Mouse (Mus musculus): Measurements from ENCODE around the gene Usf3. TPM values are rescaled to one million over a fixed set of nuclear protein-coding genes. Genes with fewer than 3 reads are reported as not detected.
A peak's percentile ranks its signal among the peaks of the same experiment; 100 is the strongest.

Usf3 gene
- total and polyA plus RNA-seq, 3 experiments, result 4.0 to 8.5 (median 5.2) TPM

- Histone ChIP-seq H3K4me1 (ENCODE audit: control insufficient read depth in 1 of 2, insufficient read depth in 2 of 2) (peaks cover 7 to 26% of the 10 kb centered on the region in 2 experiments), H3K4me2 (ENCODE audit: insufficient read depth, low read depth, poor library complexity, severe bottlenecking) (no peak overlapping the region), H3K79me2 (replicated peaks; ENCODE audit: control insufficient read depth, extremely low read depth, insufficient read depth, poor library complexity, severe bottlenecking) (no peaks in the 10 kb centered on the region), H3K9me3 (replicated peaks; ENCODE audit: low read length) (peaks cover 5% of the 10 kb centered on the region), H3K27me3 (replicated peaks) (no peaks in the 10 kb centered on the region), H3K36me3 (replicated peaks in 1 of 2; ENCODE audit: control insufficient read depth in 1 of 2, insufficient read depth in 1 of 2, low read length in 1 of 2) (peaks cover 8 to 35% of the 10 kb centered on the region in 2 experiments), H3K4me3 (replicated peaks in 1 of 3; ENCODE audit: low read depth in 2 of 3, low read length in 2 of 3, poor library complexity in 1 of 3) (no peak overlapping the region), H3K9ac (ENCODE audit: insufficient read depth, low read depth) (no peak overlapping the region), H3K27ac (ENCODE audit: insufficient read depth, low read depth) (no peak overlapping the region)
- DNase-seq (ENCODE audit: extremely low read depth), result peak; percentile 84
- in situ Hi-C loops (cut with MboI; ENCODE audit: low pct_ligation_motif_present, low pct_unique_long_range_greater_than_20kb, low sequenced_read_pairs) (no loop called here), dilution Hi-C loops (cut with MboI; ENCODE audit: extremely low pct_ligation_motif_present, extremely low pct_unique_long_range_greater_than_20kb, low sequenced_read_pairs) (no loop called here)
- TF ChIP-seq ZNF384 (IDR thresholded peaks at IDR 0.05; ENCODE audit: low read depth, low read length), result peak; percentile 95
- peak; percentile 78 for TF ChIP-seq EP300 (IDR thresholded peaks at IDR 0.05; ENCODE audit: low read length)
- peak; percentile 27; the same call in 1 of the 2 replicates for TF ChIP-seq JUN (IDR thresholded peaks at IDR 0.05; ENCODE audit: insufficient read depth, low read depth, low read length)
- TF ChIP-seq MYC (IDR thresholded peaks at IDR 0.05; ENCODE audit: low read depth, low read length), result 0 out of 2 replicates have a peak, but pooled peaks have one; percentile 54
- peak; percentile 85 for TF ChIP-seq IRF4 (IDR thresholded peaks at IDR 0.05; ENCODE audit: low read depth, low read length)
- TF ChIP-seq POLR2A (IDR thresholded peaks at IDR 0.05; ENCODE audit: low read depth, low read length), result no peak
- no peak for TF ChIP-seq SMC3 (IDR thresholded peaks at IDR 0.05; ENCODE audit: low read depth, low read length)
- no peak for TF ChIP-seq CHD1 (IDR thresholded peaks at IDR 0.05; ENCODE audit: low read depth, low read length)
- no peak for TF ChIP-seq USF2 (conservative IDR thresholded peaks at IDR 0.05; ENCODE audit: low read depth, low read length)
- no peak for TF ChIP-seq SIN3A (IDR thresholded peaks at IDR 0.05; ENCODE audit: low read length)
- TF ChIP-seq POLR2AphosphoS2 (IDR thresholded peaks at IDR 0.05; ENCODE audit: low read depth, low read length), result no peak
- no peak for TF ChIP-seq ZC3H11A (IDR thresholded peaks at IDR 0.05; ENCODE audit: low read depth, low read length)
- TF ChIP-seq BHLHE40 (IDR thresholded peaks at IDR 0.05; ENCODE audit: low read depth, low read length), result peak; percentile 80
- TF ChIP-seq CTCF (conservative IDR thresholded peaks at IDR 0.05 in 1 of 2, IDR thresholded peaks at IDR 0.05 in 1 of 2; ENCODE audit: low read depth in 2 of 2, low read length in 2 of 2), result no peak
- TF ChIP-seq ZMIZ1 (IDR thresholded peaks at IDR 0.05; ENCODE audit: low read depth, low read length), result no peak
- no peak for TF ChIP-seq TCF12 (IDR thresholded peaks at IDR 0.05; ENCODE audit: low read depth, low read length)
- no peak for TF ChIP-seq ETS1 (conservative IDR thresholded peaks at IDR 0.05; ENCODE audit: low read depth, low read length)
- TF ChIP-seq CHD2 (IDR thresholded peaks at IDR 0.05; ENCODE audit: low read length), result no peak
- TF ChIP-seq TBP (conservative IDR thresholded peaks at IDR 0.05; ENCODE audit: low read depth, low read length), result no peak
These were observed 26.1 kb downstream of the Usf3 start for GRCm38 (mm10) chr16:44199066-44199703.

GRCm38 (mm10) chr16:44200146-44200545, 27.1 kb downstream of the Usf3 start:
- H3K4me3 ChIP-seq (replicated peaks in 1 of 3; ENCODE audit: low read depth in 2 of 3, low read length in 2 of 3, poor library complexity in 1 of 3), result no peak overlapping the region
- peaks cover 7 to 26% of the 10 kb centered on the region in 2 experiments for H3K4me1 ChIP-seq (ENCODE audit: control insufficient read depth in 1 of 2, insufficient read depth in 2 of 2)
- no peak overlapping the region for H3K27ac ChIP-seq (ENCODE audit: insufficient read depth, low read depth)
- dilution Hi-C loops (cut with MboI; ENCODE audit: extremely low pct_ligation_motif_present, extremely low pct_unique_long_range_greater_than_20kb, low sequenced_read_pairs), result no loop called here
- DNase-seq (ENCODE audit: extremely low read depth), result no peak
- H3K27me3 ChIP-seq (replicated peaks), result no peaks in the 10 kb centered on the region
- no peaks in the 10 kb centered on the region for H3K79me2 ChIP-seq (replicated peaks; ENCODE audit: control insufficient read depth, extremely low read depth, insufficient read depth, poor library complexity, severe bottlenecking)
- no peak overlapping the region for H3K4me2 ChIP-seq (ENCODE audit: insufficient read depth, low read depth, poor library complexity, severe bottlenecking)
- in situ Hi-C loops (cut with MboI; ENCODE audit: low pct_ligation_motif_present, low pct_unique_long_range_greater_than_20kb, low sequenced_read_pairs), result no loop called here
- H3K9ac ChIP-seq (ENCODE audit: insufficient read depth, low read depth), result no peak overlapping the region
- peaks cover 8 to 42% of the 10 kb centered on the region in 2 experiments for H3K36me3 ChIP-seq (replicated peaks in 1 of 2; ENCODE audit: control insufficient read depth in 1 of 2, insufficient read depth in 1 of 2, low read length in 1 of 2)
- H3K9me3 ChIP-seq (replicated peaks; ENCODE audit: low read length), result peaks cover 5% of the 10 kb centered on the region
- TF ChIP-seq CTCF (conservative IDR thresholded peaks at IDR 0.05 in 1 of 2, IDR thresholded peaks at IDR 0.05 in 1 of 2; ENCODE audit: low read depth in 2 of 2, low read length in 2 of 2), result no peak
- TF ChIP-seq ZMIZ1 (IDR thresholded peaks at IDR 0.05; ENCODE audit: low read depth, low read length), result no peak
- no peak for TF ChIP-seq POLR2AphosphoS2 (IDR thresholded peaks at IDR 0.05; ENCODE audit: low read depth, low read length)
- TF ChIP-seq GABPA (IDR thresholded peaks at IDR 0.05; ENCODE audit: insufficient replicate concordance, low read depth, low read length), result no peak
- no peak for TF ChIP-seq KAT2A (IDR thresholded peaks at IDR 0.05; ENCODE audit: insufficient replicate concordance, low read length)

All from CH12.LX (cell line).